Mouse (Mus musculus) forebrain, postnatal 0 days (tissue): ENCODE measurements around the gene Mtg2. TPM values are rescaled to one million over a fixed set of nuclear protein-coding genes. Genes with fewer than 3 reads are reported as not detected.
A peak's percentile ranks its signal among the peaks of the same experiment; 100 is the strongest.

Experiments
- ATAC-seq: fragments of 200-750 bp; cut with Nextera tagmentation; 2 replicates; pipeline ENCODE4 v1.8.0; 2017; ENCODE audit warnings: mild to moderate bottlenecking, moderate library complexity
- DNase-seq: peaks from one replicate; pipeline ENCODE4 v3.0.0-alpha.2; 2015
- H3K27ac ChIP-seq: fragments of 300-500 bp; sonication (generic); 2 replicates; pipeline ENCODE4 v1.5.1; 2014; ENCODE audit warnings: low read depth, mild to moderate bottlenecking, antibody characterized with exemption, low read length, moderate library complexity, mixed read lengths
- H3K27me3 ChIP-seq: fragments of 300-500 bp; sonication (generic); 2 replicates; pipeline ENCODE4 v1.6.1; 2014; ENCODE audit warnings: mild to moderate bottlenecking, low read length, mixed read lengths; ENCODE audit not compliant: insufficient read depth
- H3K36me3 ChIP-seq: fragments of 300-500 bp; sonication (generic); 2 replicates; pipeline ENCODE4 v1.6.1; 2014; ENCODE audit warnings: mild to moderate bottlenecking, moderate library complexity; ENCODE audit not compliant: insufficient read depth
- H3K4me1 ChIP-seq: fragments of 300-500 bp; sonication (generic); 2 replicates; pipeline ENCODE4 v1.6.1; 2014; ENCODE audit warnings: antibody characterized with exemption; ENCODE audit not compliant: insufficient read depth
- H3K4me2 ChIP-seq: fragments of 300-500 bp; sonication (generic); 2 replicates; pipeline ENCODE4 v1.6.1; 2014; ENCODE audit warnings: low read depth, mild to moderate bottlenecking, moderate library complexity
- H3K4me3 ChIP-seq: fragments of 300-500 bp; sonication (generic); 2 replicates; pipeline ENCODE4 v1.5.1; 2014; ENCODE audit warnings: low read depth, low read length, mixed read lengths
- H3K9ac ChIP-seq: fragments of 300-500 bp; sonication (generic); 2 replicates; pipeline ENCODE4 v1.6.1; 2014; ENCODE audit warnings: mild to moderate bottlenecking
- H3K9me3 ChIP-seq: fragments of 300-500 bp; sonication (generic); 2 replicates; pipeline ENCODE4 v1.6.1; 2016; ENCODE audit warnings: low read length
- CTCF ChIP-seq: sonication (generic); IDR thresholded peaks from 2 replicates; pipeline ENCODE4 v1.5.1; 2016; ENCODE audit warnings: antibody characterized with exemption, control low read depth, low read depth
- WGBS: fragments of 180-500 bp; shearing (Covaris S2); extraction: QIAGEN DNeasy Blood & Tissue Kit; methylation state at CpG from one replicate; pipeline ENCODE4 v1.1.7; 2014; 5-methylcytosine and 5-hydroxymethylcytosine counted together
- polyA plus RNA-seq: library from polyadenylated mRNA; unstranded; fragments of >200 nt; fragmentation: Nextera tagmentation; extraction: Ambion mirVana; gene quantifications from 2 replicates; pipeline ENCODE4 v1.2.1, GENCODE M21; 2015
- total RNA-seq: library from RNA; depleted of rRNA; stranded (reverse); fragments of >200 nt; gene quantifications from 2 replicates; pipeline ENCODE4 v1.2.3, GENCODE M21; 2014

The Mtg2 gene
- total and polyA plus RNA-seq, 2 experiments from 2014 or later = 25.5 to 32.2 TPM

DNA sequence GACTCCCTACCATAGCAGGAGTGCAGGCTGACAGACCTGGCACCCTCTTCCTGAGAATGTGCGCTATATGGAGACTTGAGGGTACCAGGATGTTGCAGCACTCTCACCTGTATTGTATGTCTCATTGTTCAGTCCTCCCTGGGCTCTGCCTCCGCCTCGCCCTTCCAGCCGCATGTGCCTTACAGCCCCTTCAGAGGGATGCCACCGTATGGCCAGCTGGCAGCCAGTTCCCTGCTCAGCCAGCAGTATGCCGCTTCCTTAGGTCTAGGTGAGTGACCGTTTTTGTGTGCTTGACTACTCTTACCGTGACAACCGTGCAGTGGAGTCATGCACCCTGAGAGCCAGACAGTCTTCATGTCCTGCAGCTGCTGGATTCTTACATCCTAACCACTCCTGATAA is 42.6 kb upstream of the Mtg2 start:
- 67% methylated on average over 9 of the region's 9 CpGs for WGBS
- no peak for DNase-seq
- TF ChIP-seq CTCF = no peak
- peaks cover 22% of the 10 kb centered on the region for H3K4me1 ChIP-seq
- H3K9ac ChIP-seq = peak overlapping the region; percentile 29; the same call in 1 of the 2 replicates
- H3K4me2 ChIP-seq = peak overlapping the region; percentile 84
- peaks cover 51% of the 10 kb centered on the region for H3K36me3 ChIP-seq
- H3K9me3 ChIP-seq = no peaks in the 10 kb centered on the region
- H3K27me3 ChIP-seq = peaks cover 3% of the 10 kb centered on the region; the same call in 1 of the 2 replicates
- ATAC-seq = no peak
- peak overlapping the region; percentile 91; the same call in 1 of the 2 replicates for H3K4me3 ChIP-seq
- H3K27ac ChIP-seq = no peak overlapping the region

DNA sequence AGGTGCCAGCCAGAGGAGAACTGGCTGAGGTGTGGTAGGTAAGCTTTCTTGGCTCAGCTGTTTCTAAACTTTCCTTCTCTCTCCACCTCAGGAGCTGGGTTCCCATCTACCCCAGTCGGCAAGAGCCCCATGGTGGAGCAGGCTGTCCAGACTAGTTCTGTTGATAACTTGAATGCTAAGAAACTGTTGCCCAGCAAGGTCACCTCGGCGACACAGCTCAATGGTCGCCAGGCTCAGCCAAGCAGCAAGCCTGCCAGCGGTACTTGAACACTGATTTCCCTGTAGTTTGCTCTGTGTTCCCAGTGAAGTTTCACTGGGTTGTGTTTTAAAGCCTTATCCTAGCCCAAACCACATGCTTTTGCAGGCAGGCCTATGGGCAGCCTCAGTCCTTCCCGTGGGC is 39.1 kb upstream of the Mtg2 start:
- Histone ChIP-seq H3K9ac (no peak overlapping the region), H3K4me1 (peaks cover 16% of the 10 kb centered on the region), H3K9me3 (no peaks in the 10 kb centered on the region), H3K4me2 (no peak overlapping the region), H3K27ac (no peak overlapping the region), H3K36me3 (peaks cover 84% of the 10 kb centered on the region), H3K4me3 (no peak overlapping the region), H3K27me3 (no peaks in the 10 kb centered on the region)
- 89% methylated on average over 6 of the region's 6 CpGs for WGBS
- TF ChIP-seq CTCF = no peak
- DNase-seq (no peak), ATAC-seq (no peak)

GRCm38 (mm10) chr2:180032925-180033324 is 37.5 kb upstream of the Mtg2 start:
- ATAC-seq (no peak), DNase-seq (no peak)
- Histone ChIP-seq H3K27me3 (no peaks in the 10 kb centered on the region), H3K27ac (no peak overlapping the region), H3K4me3 (no peak overlapping the region), H3K9ac (no peak overlapping the region), H3K36me3 (peaks cover 96% of the 10 kb centered on the region), H3K9me3 (no peaks in the 10 kb centered on the region), H3K4me2 (no peak overlapping the region), H3K4me1 (no peaks in the 10 kb centered on the region)
- TF ChIP-seq CTCF = no peak
- 59% methylated on average over 3 of the region's 3 CpGs for WGBS

- H3K27ac ChIP-seq = no peak overlapping the region
- H3K36me3 ChIP-seq = peaks cover 96% of the 10 kb centered on the region
- 68% methylated on average over 3 of the region's 3 CpGs for WGBS
- no peak for DNase-seq
- no peaks in the 10 kb centered on the region for H3K4me1 ChIP-seq
- H3K4me2 ChIP-seq = no peak overlapping the region
- no peaks in the 10 kb centered on the region for H3K27me3 ChIP-seq
- H3K9me3 ChIP-seq = no peaks in the 10 kb centered on the region
- no peak for ATAC-seq
- TF ChIP-seq CTCF = no peak
- H3K4me3 ChIP-seq = no peak overlapping the region
- H3K9ac ChIP-seq = no peak overlapping the region
Observed at GRCm38 (mm10) chr2:180033956-180034355, 36.4 kb upstream of the Mtg2 start.

GRCm38 (mm10) chr2:180034753-180035152 is 35.6 kb upstream of the Mtg2 start:
- no peaks in the 10 kb centered on the region for H3K9me3 ChIP-seq
- no peaks in the 10 kb centered on the region for H3K4me1 ChIP-seq
- no peak for DNase-seq
- H3K4me3 ChIP-seq = no peak overlapping the region
- no peak for TF ChIP-seq CTCF
- no peak overlapping the region for H3K4me2 ChIP-seq
- no peak overlapping the region for H3K27ac ChIP-seq
- H3K9ac ChIP-seq = no peak overlapping the region
- WGBS = 71% methylated on average over 5 of the region's 5 CpGs
- peaks cover 91% of the 10 kb centered on the region for H3K36me3 ChIP-seq
- no peaks in the 10 kb centered on the region for H3K27me3 ChIP-seq
- no peak for ATAC-seq

DNA sequence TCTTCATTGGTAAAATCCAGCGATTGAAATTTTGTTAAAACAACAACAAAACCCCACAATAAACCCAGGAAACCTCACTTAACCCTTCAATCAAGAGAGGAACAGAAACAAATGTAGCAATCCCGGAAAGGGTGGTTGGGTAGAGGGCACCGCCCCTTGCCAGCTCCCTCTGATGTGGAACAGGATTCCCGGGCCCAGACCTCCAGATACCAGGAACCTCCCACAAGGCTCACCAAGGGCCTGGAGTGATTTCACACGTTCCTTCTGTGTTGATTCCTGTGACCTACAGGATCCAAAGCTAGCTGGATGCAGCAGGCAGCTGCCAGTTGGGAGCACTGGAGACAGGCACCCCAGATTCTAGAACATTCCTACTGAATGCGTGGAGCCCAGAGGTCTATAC is 30.0 kb upstream of the Mtg2 start:
- ATAC-seq = no peak
- WGBS = 57% methylated on average over 6 of the region's 6 CpGs
- peak overlapping the region; percentile 76; the same call in 1 of the 2 replicates for H3K4me3 ChIP-seq

DNA sequence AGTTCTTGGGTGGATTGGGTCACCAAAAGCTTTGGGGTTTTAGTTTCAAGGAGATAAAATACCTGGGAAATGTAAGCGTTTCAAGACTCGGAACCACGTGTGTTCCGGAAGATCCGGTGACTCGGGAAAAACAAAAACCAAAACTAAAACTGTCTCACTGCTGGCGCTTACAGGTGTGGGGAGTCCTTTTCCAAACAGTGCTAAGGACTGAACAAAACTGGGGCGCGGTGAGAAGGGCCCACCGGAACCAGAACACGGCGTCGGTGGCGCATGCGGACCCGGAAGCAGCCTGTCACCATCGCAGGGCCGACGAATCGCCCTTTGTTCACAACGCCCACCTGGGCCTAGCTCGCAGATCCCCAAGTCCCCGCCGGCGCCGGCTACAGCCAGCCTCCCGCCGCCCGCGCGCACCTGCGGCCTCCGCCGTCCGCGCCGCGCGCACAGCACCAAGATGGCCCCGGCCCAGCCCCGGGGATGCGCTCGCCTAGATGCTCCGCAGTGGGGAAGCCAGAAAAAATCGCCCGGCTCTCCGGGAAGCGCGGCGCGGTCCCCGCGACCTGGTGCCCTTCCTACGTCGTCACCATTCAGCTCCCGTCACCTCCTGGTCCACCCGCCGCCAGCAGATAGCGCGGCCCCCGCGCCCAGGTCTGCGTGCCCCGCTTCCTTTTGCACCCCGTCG is 28.7 kb upstream of the Mtg2 start:
- no peaks in the 10 kb centered on the region for H3K27me3 ChIP-seq
- peak; percentile 63 for DNase-seq
- H3K36me3 ChIP-seq = peaks cover 29% of the 10 kb centered on the region
- peak; percentile 25 for ATAC-seq
- no peaks in the 10 kb centered on the region for H3K9me3 ChIP-seq
- no peak for TF ChIP-seq CTCF
- WGBS = under 1% methylated on average over 62 of the region's 66 CpGs
- H3K4me2 ChIP-seq = peak overlapping the region; percentile 79
- peaks cover 24% of the 10 kb centered on the region for H3K4me1 ChIP-seq
- H3K27ac ChIP-seq = peak overlapping the region; percentile 97
- H3K9ac ChIP-seq = peak overlapping the region; percentile 97
- H3K4me3 ChIP-seq = peak overlapping the region; percentile 76

More for the DNA sequence above, 30.0 kb upstream of the Mtg2 start:
- Histone ChIP-seq H3K9ac (no peak overlapping the region), H3K27ac (no peak overlapping the region), H3K9me3 (no peaks in the 10 kb centered on the region), H3K4me2 (peak overlapping the region; percentile 79), H3K4me1 (peaks cover 24% of the 10 kb centered on the region), H3K36me3 (peaks cover 37% of the 10 kb centered on the region), H3K27me3 (no peaks in the 10 kb centered on the region)
- no peak for TF ChIP-seq CTCF
- no peak for DNase-seq
